Mouse (Mus musculus) skeletal muscle tissue, adult 2 months (tissue): ENCODE results near the gene Fam53b.
A peak's percentile ranks its signal among the peaks of the same experiment; 100 is the strongest.

Experiments used
- DNase-seq: peaks from one replicate; pipeline ENCODE4 v3.0.0-alpha.2; 2012; ENCODE audit warnings: low read depth, low spot score

Gene Fam53b

DNA sequence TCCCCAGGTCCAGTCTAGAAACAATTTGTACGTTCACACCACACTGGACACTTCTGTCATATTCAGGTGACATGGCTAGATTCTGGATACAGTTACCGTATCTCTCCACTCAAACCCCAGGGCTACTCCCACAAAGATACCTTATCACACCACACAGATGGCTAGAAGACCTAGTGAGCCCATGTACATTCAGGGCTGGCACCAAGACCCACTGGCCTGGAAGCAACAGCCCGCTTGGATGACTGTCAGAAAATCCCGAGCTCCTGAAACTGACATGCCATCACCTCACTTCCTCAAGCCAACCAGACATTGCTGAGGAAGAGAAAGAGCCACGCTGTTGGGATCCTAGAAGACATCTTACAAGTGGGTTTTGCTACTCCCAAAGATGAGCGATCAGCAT lies 74.8 kb downstream of the Fam53b start:
- no peak for DNase-seq

DNA sequence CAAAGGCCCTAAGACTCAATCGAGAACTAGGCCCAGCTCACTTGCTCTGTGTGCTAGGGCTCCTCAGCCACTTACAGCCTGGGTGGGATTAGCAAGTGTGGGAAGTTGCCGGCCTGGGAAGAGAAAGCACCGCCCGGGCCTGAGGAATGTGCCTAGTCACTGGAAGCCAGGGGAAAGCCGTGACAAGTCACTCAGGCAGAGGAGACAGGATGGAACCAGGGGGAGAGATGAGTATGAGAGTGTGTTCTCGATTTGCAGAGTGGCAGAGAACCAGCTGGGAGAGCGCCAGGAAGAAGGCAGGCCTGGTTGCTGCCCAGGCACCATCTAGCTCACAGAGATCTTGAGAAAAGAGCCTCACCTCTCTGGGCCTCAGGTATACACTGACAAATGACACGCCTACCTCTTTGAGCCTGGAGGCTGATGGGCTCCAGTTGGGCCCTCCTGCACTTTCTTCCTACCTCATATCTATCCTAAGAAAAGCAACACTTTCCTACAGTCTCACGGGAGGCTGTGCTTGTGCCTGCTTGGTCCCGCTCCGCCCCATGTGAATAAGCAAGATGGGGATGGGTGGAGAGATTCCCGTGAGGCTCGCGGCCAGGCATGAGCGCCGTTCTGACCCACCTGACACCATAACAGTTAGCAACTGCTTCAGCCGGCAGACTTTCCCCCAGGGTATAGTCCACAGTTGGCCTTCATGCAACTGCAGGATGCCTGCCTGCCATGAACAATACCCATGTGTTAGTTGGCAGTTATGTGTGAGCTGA lies 77.4 kb downstream of the Fam53b start:
- peak; percentile 79 for DNase-seq

DNA sequence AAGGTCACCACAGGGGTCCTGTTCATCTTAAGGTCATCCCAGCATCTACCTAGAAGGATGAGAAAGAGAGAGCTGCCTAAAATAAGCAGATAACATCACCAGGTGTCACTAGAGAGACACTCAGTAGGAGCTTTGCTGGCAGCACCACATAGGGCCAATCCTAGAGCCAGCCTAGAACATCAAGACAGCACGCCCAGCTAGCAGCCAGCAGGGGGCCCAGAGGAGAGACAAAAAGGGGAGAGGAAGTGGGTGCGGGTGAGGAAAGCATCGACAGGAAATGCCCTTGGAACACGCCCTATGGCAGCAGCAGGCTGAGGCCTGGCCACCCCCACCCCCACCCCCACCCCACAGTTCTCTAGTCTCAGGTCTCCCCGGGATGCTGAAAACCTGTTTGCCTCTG lies 78.5 kb downstream of the Fam53b start:
- DNase-seq = peak; percentile 71

DNA sequence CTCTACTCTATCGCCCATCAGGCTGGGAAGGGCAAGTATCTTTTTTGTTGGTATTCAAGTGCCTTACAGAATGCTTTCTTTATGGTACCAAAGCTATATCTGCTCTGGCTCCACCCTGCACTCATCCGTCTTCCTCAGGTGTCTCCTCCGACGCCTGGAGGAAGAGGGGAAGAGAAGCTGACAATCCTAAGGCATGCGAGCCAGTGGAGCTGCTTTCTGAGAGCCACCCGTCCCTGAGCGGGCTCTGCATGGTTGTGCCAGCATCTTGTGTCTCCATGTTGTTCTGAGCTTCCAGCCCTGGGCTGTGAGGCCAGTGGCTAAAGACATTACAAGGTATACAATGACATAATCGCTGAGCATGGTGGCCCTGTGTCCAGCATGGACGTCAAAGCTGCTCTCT lies 79.5 kb downstream of the Fam53b start:
- no peak for DNase-seq

DNA sequence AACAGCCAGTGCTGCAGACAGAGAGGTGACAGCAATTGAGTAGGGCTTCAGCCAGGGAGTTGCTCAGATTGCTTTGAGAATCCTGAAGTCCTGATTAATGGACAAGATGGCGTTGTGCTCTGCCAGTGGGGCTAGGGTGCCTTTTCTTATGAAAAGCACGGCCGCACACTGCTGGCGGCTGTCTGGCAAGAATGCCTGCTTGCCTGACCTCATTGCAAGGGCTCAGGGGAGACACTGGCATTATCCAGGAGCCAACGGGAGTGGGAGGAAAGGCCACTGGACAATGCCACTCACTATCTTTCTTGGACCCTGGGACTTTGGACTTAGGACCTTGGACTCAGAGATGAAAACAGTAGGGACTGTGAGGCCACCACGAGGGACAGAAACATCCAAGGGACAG lies 80.2 kb downstream of the Fam53b start:
- no peak for DNase-seq

DNA sequence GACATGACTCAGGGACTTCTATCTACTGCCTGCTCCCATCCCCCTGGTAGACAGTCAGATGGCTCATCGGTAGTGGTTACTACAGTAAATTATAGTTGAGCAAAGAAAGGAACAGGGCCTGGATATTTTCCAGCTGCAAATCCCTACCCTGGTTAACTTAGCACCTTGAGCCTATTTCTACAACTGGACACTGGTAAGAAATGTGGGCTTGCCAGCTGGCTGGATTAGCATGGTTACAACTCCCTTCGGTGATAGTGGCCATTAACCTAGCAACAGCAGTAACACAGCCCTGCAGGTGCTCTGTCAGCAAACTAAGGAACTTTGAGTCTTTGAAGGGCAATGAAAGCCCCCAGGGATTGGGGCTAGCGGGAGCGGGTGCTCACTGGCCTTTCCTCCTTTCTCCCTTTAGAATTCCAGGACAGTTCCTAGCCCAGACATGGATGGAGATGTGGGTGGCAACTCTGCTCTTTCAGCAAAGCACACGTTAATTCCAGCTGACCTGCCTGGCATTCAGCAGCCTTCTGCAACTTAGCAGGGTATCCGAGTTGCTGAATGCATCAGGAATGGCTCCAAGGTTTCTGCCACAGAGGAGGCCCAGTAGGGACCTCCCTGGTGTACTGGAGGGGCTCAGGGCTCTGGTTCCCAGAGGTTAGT lies 81.4 kb downstream of the Fam53b start:
- no peak for DNase-seq

DNA sequence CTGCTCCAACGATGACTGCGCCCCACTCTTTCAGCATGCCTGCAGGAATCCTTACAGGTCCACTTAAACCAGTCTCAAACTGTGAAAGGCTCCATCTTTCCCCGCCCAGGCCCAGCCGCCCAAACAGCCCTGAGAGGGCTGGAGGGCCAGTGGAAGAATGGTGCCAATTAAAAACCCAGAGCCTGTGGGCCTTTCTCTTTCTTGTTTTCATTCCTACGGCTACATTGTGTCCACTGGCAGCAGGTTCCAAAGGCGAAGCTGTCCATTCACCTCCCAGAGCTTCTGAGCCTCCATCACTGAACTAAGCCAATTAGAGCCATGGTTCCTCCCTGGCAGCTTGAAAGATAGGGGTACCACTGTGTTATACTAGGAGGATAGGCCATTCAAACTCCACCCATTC lies 82.1 kb downstream of the Fam53b start:
- no peak for DNase-seq

DNA sequence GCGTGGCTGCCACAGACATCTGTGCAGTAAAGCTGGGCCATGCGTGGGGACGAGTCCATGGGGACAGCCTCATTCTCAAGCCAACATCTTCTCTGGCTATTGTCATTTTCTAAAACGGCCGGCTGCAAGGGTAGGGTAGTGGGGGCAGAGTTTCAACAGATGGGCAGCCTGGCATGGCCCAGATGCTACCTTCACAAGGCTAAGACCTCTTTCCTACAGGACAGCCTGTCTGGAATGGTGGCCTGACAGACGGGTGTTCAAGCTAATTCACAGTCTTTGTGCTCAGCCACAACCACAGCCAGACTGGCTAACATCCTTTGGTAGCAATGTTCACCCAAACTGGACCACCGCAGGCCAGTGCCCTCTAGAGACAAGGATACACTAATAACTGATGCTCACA lies 83.2 kb downstream of the Fam53b start:
- DNase-seq = no peak

DNA sequence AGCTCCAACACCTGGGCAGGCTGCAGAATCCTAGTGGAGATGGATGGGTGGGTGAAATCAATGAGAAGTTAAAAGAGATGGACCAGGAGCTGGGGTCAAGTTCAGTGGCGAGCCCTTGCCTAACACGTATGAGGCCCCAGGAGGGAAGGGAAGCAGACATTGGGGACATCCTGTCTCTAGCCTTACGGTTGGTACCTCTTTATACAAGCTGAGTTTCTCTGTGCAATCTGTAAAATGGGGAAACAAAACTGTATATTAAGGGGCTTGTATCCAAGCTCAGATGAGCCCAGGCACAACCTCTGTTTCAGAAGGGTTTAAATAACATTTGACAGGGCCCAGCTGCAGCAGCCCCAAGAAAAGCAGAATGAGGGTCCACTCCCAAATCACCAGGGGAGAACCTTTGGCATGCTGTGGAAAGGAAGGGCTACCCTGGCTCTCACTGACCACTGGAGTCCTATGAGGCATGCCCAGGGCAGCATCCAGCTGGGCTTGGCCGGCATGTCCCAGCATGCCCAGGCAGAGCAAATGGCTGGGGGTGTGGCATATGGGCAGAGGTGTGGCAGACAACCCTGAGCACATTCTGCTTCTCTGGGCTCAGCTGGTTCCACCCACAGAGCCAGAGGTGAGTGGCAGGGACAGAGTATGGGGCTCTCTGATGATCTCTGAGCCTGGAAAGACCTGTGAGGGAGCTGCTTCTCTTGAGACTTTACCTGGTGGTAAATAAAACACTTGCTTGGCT lies 84.4 kb downstream of the Fam53b start:
- DNase-seq = no peak

DNA sequence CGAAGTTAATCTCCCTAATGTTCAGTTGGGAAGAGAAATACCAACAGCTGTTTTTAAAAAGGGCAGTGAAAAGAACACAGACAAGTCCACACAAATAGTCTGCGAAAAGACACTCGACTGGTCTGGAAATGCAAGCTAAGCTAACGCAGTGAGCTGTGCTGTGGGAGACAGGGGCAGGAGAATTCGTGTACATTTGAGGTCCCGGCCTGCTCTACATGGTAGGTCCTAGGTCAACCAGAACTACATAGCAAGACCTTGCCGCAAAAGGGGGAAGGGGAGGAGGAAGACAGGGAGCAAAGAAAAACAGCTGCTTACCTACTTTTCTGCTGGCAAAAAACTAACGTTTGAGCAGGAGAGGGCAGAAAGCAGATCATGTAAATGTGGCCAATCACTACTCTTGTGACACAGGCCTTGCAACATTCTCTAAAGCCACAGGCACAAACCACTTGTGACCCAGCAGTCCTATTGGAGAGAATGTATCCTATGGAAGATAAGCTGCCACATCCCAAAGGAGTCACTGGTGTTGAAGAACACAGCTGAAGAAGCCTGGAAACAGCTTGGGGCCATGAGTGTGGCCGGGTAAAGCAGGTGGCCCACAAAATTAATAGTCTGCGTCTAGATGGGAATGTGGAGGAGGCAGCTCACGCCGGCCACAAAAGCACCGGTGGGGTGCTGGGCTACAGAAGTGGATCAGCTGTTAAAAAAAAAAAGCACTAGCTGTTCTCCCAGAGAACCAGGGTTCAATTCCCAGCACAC lies 87.4 kb downstream of the Fam53b start:
- no peak for DNase-seq

DNA sequence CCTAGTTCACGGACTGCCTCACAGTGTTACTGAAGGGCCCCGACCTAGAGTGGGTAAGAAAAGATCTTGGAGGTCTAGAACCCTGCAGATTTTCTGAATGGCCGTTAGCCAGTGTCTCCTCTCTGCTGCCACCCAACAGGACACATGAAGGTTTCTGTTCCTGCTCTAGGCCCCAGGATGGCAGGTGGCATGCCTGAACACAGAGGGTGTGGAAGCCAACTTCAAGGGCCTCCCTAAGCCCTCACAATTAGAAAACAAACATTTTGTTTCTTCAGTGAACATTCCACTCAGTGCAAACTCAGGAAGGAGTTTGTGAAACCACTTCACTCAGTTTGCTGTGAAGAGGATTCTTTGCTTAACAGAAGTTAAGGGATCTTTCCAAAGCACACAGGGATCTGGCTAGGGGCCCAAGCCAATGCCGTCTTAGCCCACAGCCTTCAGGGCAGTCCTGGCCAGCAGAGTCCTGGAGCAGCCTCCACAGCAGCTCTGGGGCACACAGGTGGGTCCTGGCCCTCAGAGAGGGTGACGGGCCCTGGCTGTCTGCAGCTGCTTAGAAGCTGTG lies 89.1 kb downstream of the Fam53b start:
- no peak for DNase-seq

DNA sequence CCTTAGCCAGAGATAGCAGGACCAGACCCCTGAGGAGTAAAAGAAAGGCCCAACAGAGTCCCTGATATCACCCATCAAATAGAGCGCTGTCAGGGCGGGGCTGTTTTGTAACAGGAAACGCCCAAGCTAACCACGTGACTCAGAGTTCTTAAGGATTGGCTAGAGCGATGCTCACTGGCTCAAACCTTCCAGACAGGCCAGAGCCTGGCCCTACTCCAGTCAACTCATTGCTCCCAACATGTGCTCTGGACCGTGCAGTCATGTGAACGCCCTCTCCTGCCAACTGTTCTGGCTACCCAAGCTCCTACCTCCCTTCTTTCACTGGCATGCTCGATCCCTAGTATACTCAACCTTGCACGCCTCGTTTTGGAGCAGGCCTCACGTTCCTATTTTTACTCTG lies 89.8 kb downstream of the Fam53b start:
- DNase-seq = peak; percentile 96

DNA sequence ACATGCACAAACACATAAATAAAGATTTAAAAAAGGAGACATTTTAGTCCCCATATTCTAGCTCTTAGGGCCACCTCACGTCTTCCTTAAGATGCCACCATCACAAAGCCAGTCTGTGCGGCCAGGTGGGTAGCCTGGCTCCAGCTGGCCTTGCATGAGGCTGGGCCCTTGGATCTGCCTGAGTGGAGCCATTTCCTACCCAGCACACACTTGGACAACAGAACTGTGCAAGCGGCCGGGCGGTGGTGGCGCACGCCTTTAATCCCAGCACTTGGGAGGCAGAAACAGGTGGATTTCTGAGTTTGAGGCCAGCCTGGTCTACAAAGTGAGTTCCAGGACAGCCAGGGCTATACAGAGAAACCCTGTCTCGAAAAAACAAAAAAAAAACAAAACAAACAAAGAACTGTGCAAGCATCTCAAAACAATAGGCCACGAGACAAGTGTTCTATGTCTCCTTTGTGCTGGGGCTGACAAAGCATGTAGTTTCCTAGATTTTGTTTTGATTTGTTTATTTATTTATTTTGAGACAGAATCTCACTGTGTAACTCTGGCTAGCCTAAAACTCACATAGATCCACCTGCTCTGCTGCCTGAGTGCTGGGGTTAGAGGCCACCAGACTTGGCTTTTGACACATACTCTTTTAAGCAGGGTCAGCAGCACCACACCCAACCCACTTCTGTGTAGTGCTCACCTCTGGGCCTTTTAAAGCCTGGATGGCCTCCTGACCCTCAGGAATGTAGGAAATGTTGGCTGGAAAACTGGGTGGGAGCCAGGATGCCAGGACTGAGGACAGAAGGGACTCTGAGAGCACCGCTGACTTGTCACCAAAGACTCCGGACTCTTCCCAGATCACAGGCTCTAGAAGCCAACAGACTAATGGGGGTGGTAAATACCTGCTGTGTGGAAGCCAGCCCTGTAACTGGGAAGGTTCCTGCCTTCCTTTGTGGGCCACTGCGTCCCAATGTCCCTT lies 91.0 kb downstream of the Fam53b start:
- no peak for DNase-seq

DNA sequence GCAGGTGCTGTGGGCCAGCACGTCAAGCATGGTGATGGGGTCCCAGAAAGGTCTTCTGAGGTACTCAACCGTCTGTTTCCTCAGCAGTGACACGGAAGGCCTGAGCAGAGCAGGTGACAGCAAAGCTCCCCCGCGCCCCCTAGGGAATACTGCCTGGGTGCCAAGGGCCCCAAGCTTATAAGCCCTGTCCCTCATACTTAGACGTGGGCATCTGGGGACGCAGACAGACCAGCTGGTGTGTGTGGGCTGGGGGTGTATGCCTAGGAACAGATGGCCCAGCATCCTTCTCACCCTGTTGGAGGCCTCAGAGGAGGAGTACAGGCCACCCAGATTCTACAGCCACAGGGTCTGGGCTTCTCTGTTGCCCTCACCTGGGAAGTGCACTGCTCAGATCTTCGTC lies 93.1 kb downstream of the Fam53b start:
- peak; percentile 62 for DNase-seq

DNA sequence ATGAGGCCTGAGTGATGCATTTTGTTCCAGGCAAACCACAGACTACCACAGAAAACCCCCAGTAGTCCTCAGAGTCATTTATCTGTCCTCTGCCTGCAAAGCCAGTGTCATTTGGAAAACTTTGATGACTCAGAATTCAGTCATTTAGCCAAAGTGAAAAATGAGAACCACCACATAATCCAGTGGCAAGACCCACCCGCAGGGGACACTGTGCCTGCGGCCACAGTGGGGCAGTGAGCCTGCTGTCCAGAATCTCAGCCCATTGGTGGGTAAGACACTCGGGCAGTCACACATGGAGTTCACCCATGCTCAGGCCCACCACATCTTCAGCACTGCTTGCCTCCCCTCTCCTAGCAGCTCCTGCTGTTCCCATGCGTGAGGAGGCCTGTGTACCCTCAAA lies 94.1 kb downstream of the Fam53b start:
- DNase-seq = no peak

DNA sequence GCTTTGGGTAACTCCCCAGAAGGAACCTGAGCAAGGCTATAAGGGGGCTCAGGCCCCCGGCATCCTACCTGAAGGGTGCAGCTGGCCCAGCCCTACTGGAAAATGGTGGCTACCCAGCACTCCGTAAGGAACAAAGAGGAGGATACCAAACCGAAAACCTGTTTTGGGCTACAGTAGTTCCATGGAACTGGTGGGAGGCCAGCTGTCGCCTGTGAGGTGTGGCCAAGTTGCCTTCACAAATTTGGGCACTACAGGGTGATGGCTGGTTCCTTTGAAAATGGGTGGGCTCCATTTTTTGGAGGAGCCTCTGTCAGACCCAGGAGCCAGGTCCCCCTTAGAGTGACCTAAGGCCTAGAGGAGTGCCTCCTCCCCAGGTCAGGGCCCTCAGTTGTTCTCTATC lies 98.4 kb downstream of the Fam53b start:
- no peak for DNase-seq

DNA sequence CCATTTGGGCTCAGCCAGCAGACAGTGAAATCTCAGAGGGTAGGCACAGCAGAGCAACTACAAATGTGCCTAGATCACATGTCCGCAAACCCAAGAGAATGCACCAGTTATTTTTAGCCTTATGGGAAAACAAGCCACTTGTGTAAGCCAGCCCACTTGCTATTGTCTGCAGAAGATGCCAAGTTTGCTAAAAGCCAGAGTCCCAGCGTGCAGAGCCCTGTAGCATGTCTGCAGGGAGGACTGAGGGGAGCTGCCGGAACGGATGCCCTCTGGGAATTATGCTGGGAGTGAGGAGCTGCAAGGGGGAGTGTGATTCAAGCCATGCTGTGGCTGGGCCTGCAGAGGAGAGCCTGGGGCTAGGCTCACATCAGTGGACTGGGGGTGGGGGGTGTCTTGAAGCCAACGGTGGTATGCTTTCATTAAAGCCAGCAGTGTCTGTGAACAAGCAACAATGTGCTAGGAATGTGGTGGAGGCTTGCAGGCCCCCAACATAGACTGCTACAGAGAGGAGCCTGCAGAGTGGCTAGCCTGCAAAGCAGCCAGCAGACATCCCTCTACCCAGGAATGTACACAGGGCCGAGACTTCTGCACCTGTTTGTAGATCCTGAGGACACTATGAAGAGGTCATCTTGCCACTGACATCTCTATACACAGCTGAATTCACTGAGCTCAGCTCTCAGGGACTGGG lies 99.3 kb downstream of the Fam53b start:
- DNase-seq = peak; percentile 74

DNA sequence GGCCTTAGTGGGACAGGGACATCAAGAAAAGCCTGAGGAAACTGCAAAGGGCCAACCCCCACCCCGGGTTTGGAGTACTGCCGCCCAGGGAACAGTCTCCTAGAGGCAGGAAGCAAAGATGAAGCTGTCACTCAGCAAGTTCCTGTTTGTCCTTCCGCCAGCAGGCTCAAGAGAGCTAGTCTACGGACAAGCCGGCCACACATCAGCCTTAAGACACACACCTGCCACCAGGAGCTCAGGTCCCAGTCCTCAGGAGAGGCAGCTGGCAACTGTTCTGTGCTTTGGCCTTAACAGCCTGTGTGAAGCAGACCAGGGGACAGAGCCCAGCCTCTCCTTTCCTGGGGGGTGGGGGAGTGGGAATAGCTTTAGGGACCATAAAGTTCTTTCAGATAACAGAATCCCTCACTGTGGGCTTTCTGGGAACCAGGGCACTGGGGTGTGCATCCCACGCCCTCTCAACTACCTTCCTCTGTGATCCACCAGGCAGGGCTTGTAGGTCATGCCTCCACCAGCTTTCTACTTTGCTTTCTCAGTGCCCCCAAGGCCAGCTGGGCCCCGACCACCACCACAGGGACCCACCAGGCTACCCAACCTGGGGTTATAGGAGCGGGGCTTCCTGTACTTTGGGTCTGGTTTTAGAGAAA lies 100.1 kb downstream of the Fam53b start:
- DNase-seq = no peak

DNA sequence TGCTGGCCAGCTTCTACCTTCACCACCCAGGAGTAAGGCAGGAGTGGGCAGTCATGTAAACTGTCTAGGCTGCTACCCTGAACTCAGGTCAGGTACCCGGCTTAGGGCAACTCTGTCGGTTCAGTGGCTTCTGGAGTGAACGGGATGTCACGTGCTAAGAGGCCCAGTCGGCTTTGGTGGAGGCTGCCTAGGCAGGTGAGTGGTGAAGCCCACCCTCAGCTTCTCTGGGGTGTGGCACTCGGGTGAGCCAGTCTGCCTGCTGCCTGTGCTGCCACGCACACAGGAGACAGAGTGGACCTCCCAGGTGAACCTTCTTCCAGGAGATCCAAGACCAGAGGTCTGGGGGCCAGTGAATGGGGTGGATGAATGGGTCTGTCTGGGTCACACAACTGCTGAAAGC lies 100.7 kb downstream of the Fam53b start:
- DNase-seq = no peak
